7 mouse cellular contexts compared by ENCODE assay signal in the genomic region with DNA sequence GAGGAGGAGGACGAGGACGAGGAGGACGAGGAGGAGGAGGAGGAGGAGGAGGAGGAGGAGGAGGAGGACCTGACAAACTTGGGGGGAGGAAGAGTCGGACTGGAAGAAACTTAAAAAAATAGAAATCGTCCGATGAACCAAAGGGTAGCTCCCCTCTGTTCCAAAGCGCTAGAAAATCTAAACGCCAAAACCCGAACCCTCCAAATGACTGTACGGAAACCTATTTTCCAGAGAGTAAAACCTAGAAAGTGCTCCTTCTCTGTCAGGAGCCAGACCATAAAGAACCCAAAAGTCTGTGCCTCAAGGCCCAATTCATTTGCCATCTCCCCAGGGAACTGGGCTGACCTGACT. TPM values are rescaled to one million over a fixed set of nuclear protein-coding genes. Genes with fewer than 3 reads are reported as not detected.
DNase-seq lines count a peak whose midpoint lies in the region; ATAC-seq and TF ChIP-seq lines count a peak whose summit lies in the region.

No protein-coding gene starts in this region.

- no peaks in the 10 kb centered on the region for H3K36me3 ChIP-seq in lung, postnatal 0 days (ENCODE audit: insufficient read depth, low read length)
- H3K36me3 ChIP-seq in forebrain, embryonic 11.5 days (ENCODE audit: control insufficient read depth, insufficient read depth, low read length) = no peaks in the 10 kb centered on the region
- no peaks in the 10 kb centered on the region for H3K36me3 ChIP-seq in limb, embryonic 13.5 days
- H3K36me3 ChIP-seq in stomach, embryonic 14.5 days (ENCODE audit: control insufficient read depth, insufficient read depth, low read length) = no peaks in the 10 kb centered on the region

- peak overlapping the region; percentile 69 for H3K4me2 ChIP-seq in lung, postnatal 0 days (replicated peaks; ENCODE audit: low read depth, low read length)
- H3K4me2 ChIP-seq in forebrain, embryonic 11.5 days (ENCODE audit: low read depth, low read length, severe bottlenecking) = peak overlapping the region; percentile 68
- peak overlapping the region; percentile 67 for H3K4me2 ChIP-seq in limb, embryonic 13.5 days (replicated peaks)
- H3K4me2 ChIP-seq in stomach, embryonic 14.5 days (replicated peaks; ENCODE audit: low read depth, low read length) = peak overlapping the region; percentile 43

- H3K4me3 ChIP-seq in lung, postnatal 0 days (ENCODE audit: low read depth, low read length) = peak overlapping the region; percentile 47
- peak overlapping the region; percentile 63 for H3K4me3 ChIP-seq in forebrain, embryonic 11.5 days (ENCODE audit: low read depth, low read length)
- H3K4me3 ChIP-seq in limb, embryonic 13.5 days = peak overlapping the region; percentile 57
- H3K4me3 ChIP-seq in stomach, embryonic 14.5 days (ENCODE audit: low read depth, low read length) = peak overlapping the region; percentile 35

- WGBS in lung, postnatal 0 days = 44% methylated on average over 7 of the region's 10 CpGs
- WGBS in forebrain, embryonic 11.5 days = 66% methylated on average over 7 of the region's 10 CpGs
- 56% methylated on average over 7 of the region's 10 CpGs for WGBS in limb, embryonic 13.5 days
- 51% methylated on average over 8 of the region's 10 CpGs for WGBS in stomach, embryonic 14.5 days

- no peaks in the 10 kb centered on the region for H3K27me3 ChIP-seq in lung, postnatal 0 days (replicated peaks; ENCODE audit: insufficient read depth, low read length)
- H3K27me3 ChIP-seq in forebrain, embryonic 11.5 days (ENCODE audit: control insufficient read depth, insufficient read depth, low read length) = peaks cover 2% of the 10 kb centered on the region; the same call in 1 of the 2 replicates
- no peaks in the 10 kb centered on the region for H3K27me3 ChIP-seq in limb, embryonic 13.5 days
- no peaks in the 10 kb centered on the region for H3K27me3 ChIP-seq in stomach, embryonic 14.5 days (ENCODE audit: control insufficient read depth, insufficient read depth, low read length)

- no peak for DNase-seq in lung, postnatal 0 days (ENCODE audit: low spot score)
- no peak for DNase-seq in lung, postnatal 10 days
- no peak for DNase-seq in forebrain, embryonic 11.5 days (ENCODE audit: low spot score)
- no peak for DNase-seq in left cerebral cortex, adult 9 months (ENCODE audit: low spot score in 2 of 2)
- no peak for DNase-seq in thymus, postnatal 25 days

- H3K9ac ChIP-seq in lung, postnatal 0 days (replicated peaks; ENCODE audit: low read depth) = peak overlapping the region; percentile 72
- peak overlapping the region; percentile 75 for H3K9ac ChIP-seq in forebrain, embryonic 11.5 days (ENCODE audit: low read length)
- peak overlapping the region; percentile 74 for H3K9ac ChIP-seq in limb, embryonic 13.5 days
- H3K9ac ChIP-seq in stomach, embryonic 14.5 days (replicated peaks; ENCODE audit: low read depth, low read length) = peak overlapping the region; percentile 50; the same call in 1 of the 2 replicates

- no peak for ATAC-seq in lung, postnatal 0 days
- ATAC-seq in forebrain, embryonic 11.5 days (replicated peaks; ENCODE audit: low FRiP score) = no peak
- ATAC-seq in limb, embryonic 13.5 days (ENCODE audit: low FRiP score, low read depth) = no peak
- no peak for ATAC-seq in stomach, embryonic 14.5 days (ENCODE audit: insufficient number of reproducible peaks, insufficient read depth, low FRiP score, low read depth)

- no peaks in the 10 kb centered on the region for H3K9me3 ChIP-seq in lung, postnatal 0 days (ENCODE audit: low read length)
- H3K9me3 ChIP-seq in forebrain, embryonic 11.5 days (ENCODE audit: control insufficient read depth, low read length) = no peaks in the 10 kb centered on the region
- no peaks in the 10 kb centered on the region for H3K9me3 ChIP-seq in limb, embryonic 13.5 days
- H3K9me3 ChIP-seq in stomach, embryonic 14.5 days (ENCODE audit: control insufficient read depth, low read depth, low read length) = no peaks in the 10 kb centered on the region

- no peak for TF ChIP-seq CTCF in lung, postnatal 0 days (IDR thresholded peaks at IDR 0.05)

- H3K27ac ChIP-seq in lung, postnatal 0 days (ENCODE audit: low read length) = peak overlapping the region; percentile 98
- H3K27ac ChIP-seq in forebrain, embryonic 11.5 days (ENCODE audit: low read depth, low read length) = peak overlapping the region; percentile 89
- peak overlapping the region; percentile 99 for H3K27ac ChIP-seq in limb, embryonic 13.5 days
- peak overlapping the region; percentile 99 for H3K27ac ChIP-seq in stomach, embryonic 14.5 days (ENCODE audit: low read length)

- no peak for TF ChIP-seq EP300 in lung, postnatal 0 days (IDR thresholded peaks at IDR 0.05)

- H3K4me1 ChIP-seq in lung, postnatal 0 days (ENCODE audit: insufficient read depth, low read depth, low read length) = 0 out of 2 replicates have a peak, but pooled peaks cover 3% of the 10 kb centered on the region
- H3K4me1 ChIP-seq in forebrain, embryonic 11.5 days (replicated peaks; ENCODE audit: control insufficient read depth, insufficient read depth, low read length) = peaks cover 8% of the 10 kb centered on the region; the same call in 1 of the 2 replicates
- H3K4me1 ChIP-seq in limb, embryonic 13.5 days = peaks cover 36% of the 10 kb centered on the region
- peaks cover 19% of the 10 kb centered on the region; the same call in 1 of the 2 replicates for H3K4me1 ChIP-seq in stomach, embryonic 14.5 days (ENCODE audit: control insufficient read depth, insufficient read depth, low read length)

RNA-seq across cellular contexts. Expression of gene Ctdsp1, which starts 5.0 kb away (rescaled TPM):
- polyA plus RNA-seq in lung, postnatal 0 days (2015; fragmentation: Nextera tagmentation; extraction: Ambion mirVana) = 72.5 and 75.0 TPM in 2 replicates
- 45.7 and 46.9 TPM in 2 replicates for polyA plus RNA-seq in forebrain, embryonic 11.5 days (2014; fragmentation: Nextera tagmentation; extraction: Ambion mirVana)
- polyA plus RNA-seq in limb, embryonic 13.5 days (2015; fragmentation: Nextera tagmentation; extraction: Ambion mirVana) = 87.5 and 90.9 TPM in 2 replicates
- polyA plus RNA-seq in stomach, embryonic 14.5 days (2014; fragmentation: Nextera tagmentation; extraction: Ambion mirVana) = 88.0 and 90.7 TPM in 2 replicates

RNA-seq across cellular contexts. Expression of gene Slc11a1, which starts 11.3 kb away (rescaled TPM):
- polyA plus RNA-seq in lung, postnatal 0 days (2015; fragmentation: Nextera tagmentation; extraction: Ambion mirVana) = 4.6 and 4.8 TPM in 2 replicates
- polyA plus RNA-seq in forebrain, embryonic 11.5 days (2014; fragmentation: Nextera tagmentation; extraction: Ambion mirVana) = 1.0 and 1.9 TPM in 2 replicates
- 2.4 and 2.9 TPM in 2 replicates for polyA plus RNA-seq in limb, embryonic 13.5 days (2015; fragmentation: Nextera tagmentation; extraction: Ambion mirVana)
- polyA plus RNA-seq in stomach, embryonic 14.5 days (2014; fragmentation: Nextera tagmentation; extraction: Ambion mirVana) = 5.3 and 6.1 TPM in 2 replicates

RNA-seq across cellular contexts. Expression of gene Vil1, which starts 22.8 kb away (rescaled TPM):
- polyA plus RNA-seq in lung, postnatal 0 days (2015; fragmentation: Nextera tagmentation; extraction: Ambion mirVana) = 0.75 and 1.3 TPM in 2 replicates
- 0.13 and 0.21 TPM in 2 replicates for polyA plus RNA-seq in forebrain, embryonic 11.5 days (2014; fragmentation: Nextera tagmentation; extraction: Ambion mirVana)
- 0.17 and 0.20 TPM in 2 replicates for polyA plus RNA-seq in limb, embryonic 13.5 days (2015; fragmentation: Nextera tagmentation; extraction: Ambion mirVana)
- 5.9 and 7.7 TPM in 2 replicates for polyA plus RNA-seq in stomach, embryonic 14.5 days (2014; fragmentation: Nextera tagmentation; extraction: Ambion mirVana)

RNA-seq across cellular contexts. Expression of gene Catip, which starts 24.4 kb away (rescaled TPM):
- 3.4 and 5.1 TPM in 2 replicates for polyA plus RNA-seq in lung, postnatal 0 days (2015; fragmentation: Nextera tagmentation; extraction: Ambion mirVana)
- 0.52 TPM in 1 of 2 replicates, not detected in the other for polyA plus RNA-seq in forebrain, embryonic 11.5 days (2014; fragmentation: Nextera tagmentation; extraction: Ambion mirVana)
- 1.2 and 1.5 TPM in 2 replicates for polyA plus RNA-seq in limb, embryonic 13.5 days (2015; fragmentation: Nextera tagmentation; extraction: Ambion mirVana)
- polyA plus RNA-seq in stomach, embryonic 14.5 days (2014; fragmentation: Nextera tagmentation; extraction: Ambion mirVana) = 0.69 and 0.81 TPM in 2 replicates
